Mouse (Mus musculus): Measurements from ENCODE around the gene Cables2. TPM values are rescaled to one million over a fixed set of nuclear protein-coding genes. Genes with fewer than 3 reads are reported as not detected.

Cables2 gene
- total and polyA plus RNA-seq, 2 experiments, result 8.9 to 29.2 TPM

- DNase-seq (ENCODE audit: extremely low read depth, low read depth, low spot score), result no peak
- TF ChIP-seq CTCF (IDR thresholded peaks at IDR 0.05; ENCODE audit: low read depth, low read length) (no peak), POLR2A (IDR thresholded peaks at IDR 0.05; ENCODE audit: extremely low read depth, insufficient read depth, low read length) (no peak)
- H3K4me3 ChIP-seq (ENCODE audit: insufficient read depth, low read depth, low read length), result no peak overlapping the region
- no peaks in the 10 kb centered on the region for H3K36me3 ChIP-seq (ENCODE audit: control insufficient read depth, insufficient read depth, low read length)
- H3K27me3 ChIP-seq (ENCODE audit: control insufficient read depth, insufficient read depth, low read length), result no peaks in the 10 kb centered on the region
- WGBS, result 39% methylated on average over 8 of the region's 8 CpGs
- no peak overlapping the region for H3K9ac ChIP-seq (ENCODE audit: low read depth, low read length)
- no peak overlapping the region for H3K27ac ChIP-seq (replicated peaks; ENCODE audit: insufficient read depth, low read depth, low read length)
- peaks cover 11% of the 10 kb centered on the region for H3K4me1 ChIP-seq (ENCODE audit: control insufficient read depth, insufficient read depth, low read length)
- H3K79me2 ChIP-seq (ENCODE audit: control insufficient read depth, insufficient read depth, low read length), result peaks cover 9% of the 10 kb centered on the region; the same call in 1 of the 2 replicates
These were observed 3.6 kb upstream of the Cables2 start for GRCm38 (mm10) chr2:180276851-180277259.

GRCm38 (mm10) chr2:180276385-180276784 is 3.1 kb upstream of the Cables2 start:
- TF ChIP-seq CTCF (IDR thresholded peaks at IDR 0.05; ENCODE audit: low read depth, low read length) (no peak), POLR2A (IDR thresholded peaks at IDR 0.05; ENCODE audit: extremely low read depth, insufficient read depth, low read length) (no peak)
- no peak overlapping the region for H3K27ac ChIP-seq (replicated peaks; ENCODE audit: insufficient read depth, low read depth, low read length)
- no peaks in the 10 kb centered on the region for H3K27me3 ChIP-seq (ENCODE audit: control insufficient read depth, insufficient read depth, low read length)
- 35% methylated on average over 4 of the region's 4 CpGs for WGBS
- DNase-seq (ENCODE audit: extremely low read depth, low read depth, low spot score), result no peak
- no peaks in the 10 kb centered on the region for H3K36me3 ChIP-seq (ENCODE audit: control insufficient read depth, insufficient read depth, low read length)
- no peak overlapping the region for H3K9ac ChIP-seq (ENCODE audit: low read depth, low read length)
- H3K4me1 ChIP-seq (ENCODE audit: control insufficient read depth, insufficient read depth, low read length), result peaks cover 14% of the 10 kb centered on the region
- H3K79me2 ChIP-seq (ENCODE audit: control insufficient read depth, insufficient read depth, low read length), result peaks cover 14% of the 10 kb centered on the region; the same call in 1 of the 2 replicates
- H3K4me3 ChIP-seq (ENCODE audit: insufficient read depth, low read depth, low read length), result no peak overlapping the region

GRCm38 (mm10) chr2:180275836-180276235 is 2.5 kb upstream of the Cables2 start:
- Histone ChIP-seq H3K36me3 (ENCODE audit: control insufficient read depth, insufficient read depth, low read length) (no peaks in the 10 kb centered on the region), H3K4me1 (ENCODE audit: control insufficient read depth, insufficient read depth, low read length) (peaks cover 17% of the 10 kb centered on the region), H3K27me3 (ENCODE audit: control insufficient read depth, insufficient read depth, low read length) (no peaks in the 10 kb centered on the region), H3K4me3 (ENCODE audit: insufficient read depth, low read depth, low read length) (no peak overlapping the region), H3K9ac (ENCODE audit: low read depth, low read length) (no peak overlapping the region), H3K27ac (replicated peaks; ENCODE audit: insufficient read depth, low read depth, low read length) (no peak overlapping the region), H3K79me2 (ENCODE audit: control insufficient read depth, insufficient read depth, low read length) (peaks cover 18% of the 10 kb centered on the region; the same call in 1 of the 2 replicates)
- WGBS, result 1% methylated on average over 8 of the region's 8 CpGs
- TF ChIP-seq POLR2A (IDR thresholded peaks at IDR 0.05; ENCODE audit: extremely low read depth, insufficient read depth, low read length), result no peak
- peak; percentile 87 for TF ChIP-seq CTCF (IDR thresholded peaks at IDR 0.05; ENCODE audit: low read depth, low read length)
- DNase-seq (ENCODE audit: extremely low read depth, low read depth, low spot score), result peak; percentile 77

- 95% methylated on average over 2 of the region's 2 CpGs for WGBS
- H3K9ac ChIP-seq (ENCODE audit: low read depth, low read length), result no peak overlapping the region
- no peak overlapping the region for H3K27ac ChIP-seq (replicated peaks; ENCODE audit: insufficient read depth, low read depth, low read length)
- H3K27me3 ChIP-seq (ENCODE audit: control insufficient read depth, insufficient read depth, low read length), result no peaks in the 10 kb centered on the region
- H3K36me3 ChIP-seq (ENCODE audit: control insufficient read depth, insufficient read depth, low read length), result no peaks in the 10 kb centered on the region
- no peak for DNase-seq (ENCODE audit: extremely low read depth, low read depth, low spot score)
- no peak overlapping the region for H3K4me3 ChIP-seq (ENCODE audit: insufficient read depth, low read depth, low read length)
- peaks cover 17% of the 10 kb centered on the region for H3K4me1 ChIP-seq (ENCODE audit: control insufficient read depth, insufficient read depth, low read length)
- peaks cover 23% of the 10 kb centered on the region; the same call in 1 of the 2 replicates for H3K79me2 ChIP-seq (ENCODE audit: control insufficient read depth, insufficient read depth, low read length)
- no peak for TF ChIP-seq CTCF (IDR thresholded peaks at IDR 0.05; ENCODE audit: low read depth, low read length)
These were observed 1.2 kb upstream of the Cables2 start for GRCm38 (mm10) chr2:180274523-180274922.

- WGBS, result under 1% methylated on average over 37 of the region's 37 CpGs
- peaks cover 23% of the 10 kb centered on the region; the same call in 1 of the 2 replicates for H3K79me2 ChIP-seq (ENCODE audit: control insufficient read depth, insufficient read depth, low read length)
- no peak for TF ChIP-seq CTCF (IDR thresholded peaks at IDR 0.05; ENCODE audit: low read depth, low read length)
- no peak for TF ChIP-seq POLR2A (IDR thresholded peaks at IDR 0.05; ENCODE audit: extremely low read depth, insufficient read depth, low read length)
- H3K4me1 ChIP-seq (ENCODE audit: control insufficient read depth, insufficient read depth, low read length), result peaks cover 17% of the 10 kb centered on the region
- peak overlapping the region; percentile 74 for H3K4me3 ChIP-seq (ENCODE audit: insufficient read depth, low read depth, low read length)
- H3K27ac ChIP-seq (replicated peaks; ENCODE audit: insufficient read depth, low read depth, low read length), result peak overlapping the region; percentile 72
- no peaks in the 10 kb centered on the region for H3K27me3 ChIP-seq (ENCODE audit: control insufficient read depth, insufficient read depth, low read length)
- H3K36me3 ChIP-seq (ENCODE audit: control insufficient read depth, insufficient read depth, low read length), result peaks cover under 1% of the 10 kb centered on the region; the same call in 1 of the 2 replicates
- H3K9ac ChIP-seq (ENCODE audit: low read depth, low read length), result peak overlapping the region; percentile 87
- peak; percentile 85 for DNase-seq (ENCODE audit: extremely low read depth, low read depth, low spot score)
These were observed 393 bp downstream of the Cables2 start for GRCm38 (mm10) chr2:180272884-180273321.

GRCm38 (mm10) chr2:180271804-180272395 is 1.4 kb downstream of the Cables2 start:
- H3K27ac ChIP-seq (replicated peaks; ENCODE audit: insufficient read depth, low read depth, low read length), result no peak overlapping the region
- H3K4me1 ChIP-seq (ENCODE audit: control insufficient read depth, insufficient read depth, low read length), result peaks cover 17% of the 10 kb centered on the region
- no peak for DNase-seq (ENCODE audit: extremely low read depth, low read depth, low spot score)
- 74% methylated on average over 5 of the region's 5 CpGs for WGBS
- no peak for TF ChIP-seq POLR2A (IDR thresholded peaks at IDR 0.05; ENCODE audit: extremely low read depth, insufficient read depth, low read length)
- no peak for TF ChIP-seq CTCF (IDR thresholded peaks at IDR 0.05; ENCODE audit: low read depth, low read length)
- H3K4me3 ChIP-seq (ENCODE audit: insufficient read depth, low read depth, low read length), result no peak overlapping the region
- peaks cover 3% of the 10 kb centered on the region; the same call in 1 of the 2 replicates for H3K36me3 ChIP-seq (ENCODE audit: control insufficient read depth, insufficient read depth, low read length)
- no peaks in the 10 kb centered on the region for H3K27me3 ChIP-seq (ENCODE audit: control insufficient read depth, insufficient read depth, low read length)
- no peak overlapping the region for H3K9ac ChIP-seq (ENCODE audit: low read depth, low read length)
- peaks cover 23% of the 10 kb centered on the region; the same call in 1 of the 2 replicates for H3K79me2 ChIP-seq (ENCODE audit: control insufficient read depth, insufficient read depth, low read length)
